Comparison of ENCODE assay signal across 8 mouse cellular contexts in genomic region chr8:121906542-121907512, GRCm38 (mm10). TPM values are rescaled to one million over a fixed set of nuclear protein-coding genes. Genes with fewer than 3 reads are reported as not detected.
DNase-seq lines count a peak whose midpoint lies in the region; ATAC-seq and TF ChIP-seq lines count a peak whose summit lies in the region.

No protein-coding gene starts in this region.

- POLR2A ChIA-PET in Patski (lab: Charles Lee) = interaction anchor here (0.9 to 2.6 kb wide), 6 partner anchors 9 to 56 kb away, joined by 4 to 15 read pairs (median 6); no protein-coding TSS in a partner anchor

- CTCF ChIA-PET in Patski (lab: Charles Lee) = interaction anchor here (1.5 to 6.7 kb wide), 3 partner anchors 14 to 56 kb away, joined by 3 to 51 read pairs (median 38); no protein-coding TSS in a partner anchor

- no peak for TF ChIP-seq POLR2A in heart, adult 2 months (IDR thresholded peaks at IDR 0.05; ENCODE audit: insufficient read depth, low read depth, low read length)

- TF ChIP-seq EP300 in heart, adult 2 months (IDR thresholded peaks at IDR 0.05; ENCODE audit: insufficient read depth, low read depth, low read length) = no peak

- under 1% methylated on average over 66 of the region's 72 CpGs for WGBS in heart, adult 2 months
- WGBS in embryonic facial prominence, embryonic 12.5 days = 1% methylated on average over 61 of the region's 72 CpGs
- WGBS in hindbrain, embryonic 12.5 days = under 1% methylated on average over 67 of the region's 72 CpGs
- WGBS in liver, embryonic 11.5 days = under 1% methylated on average over 72 of the region's 72 CpGs
- WGBS in midbrain, postnatal 0 days = under 1% methylated on average over 69 of the region's 72 CpGs

- H3K9ac ChIP-seq in heart, adult 2 months (ENCODE audit: low read depth, low read length) = peak overlapping the region; percentile 80
- peak overlapping the region; percentile 56 for H3K9ac ChIP-seq in embryonic facial prominence, embryonic 12.5 days
- peak overlapping the region; percentile 70 for H3K9ac ChIP-seq in hindbrain, embryonic 12.5 days
- H3K9ac ChIP-seq in liver, embryonic 11.5 days (ENCODE audit: low read depth, low read length) = peak overlapping the region; percentile 68
- H3K9ac ChIP-seq in midbrain, postnatal 0 days (replicated peaks; ENCODE audit: low read length, poor library complexity, severe bottlenecking) = peak overlapping the region; percentile 80

- peak in 1 of 2 experiments; percentile 33 for DNase-seq in heart, adult 2 months
- DNase-seq in heart, adult 9 months (ENCODE audit: low spot score in 2 of 2) = no peak
- DNase-seq in Patski (ENCODE audit: low read depth, low spot score) = no peak
- peak; percentile 63 for DNase-seq in liver, embryonic 11.5 days (ENCODE audit: low spot score)
- DNase-seq in midbrain, postnatal 0 days (ENCODE audit: low spot score) = peak; percentile 46
- peak; percentile 62 for DNase-seq in testis, postnatal 10 days (ENCODE audit: low spot score)

- intact Hi-C loops in heart, adult 2 months (cut with DNase I) = no loop called here

- H3K9me3 ChIP-seq in embryonic facial prominence, embryonic 12.5 days = no peaks in the 10 kb centered on the region
- H3K9me3 ChIP-seq in hindbrain, embryonic 12.5 days (replicated peaks) = no peaks in the 10 kb centered on the region
- no peaks in the 10 kb centered on the region for H3K9me3 ChIP-seq in liver, embryonic 11.5 days (ENCODE audit: control insufficient read depth, low read length)
- H3K9me3 ChIP-seq in midbrain, postnatal 0 days (ENCODE audit: low read length) = no peaks in the 10 kb centered on the region

- ATAC-seq in Patski = peak; percentile 4
- peak; percentile 36 for ATAC-seq in embryonic facial prominence, embryonic 12.5 days (ENCODE audit: insufficient number of reproducible peaks, insufficient read depth, low FRiP score, low TSS enrichment)
- peak; percentile 70 for ATAC-seq in hindbrain, embryonic 12.5 days (ENCODE audit: low FRiP score)
- ATAC-seq in liver, embryonic 11.5 days (replicated peaks; ENCODE audit: low FRiP score) = peak; percentile 37
- peak; percentile 67 for ATAC-seq in midbrain, postnatal 0 days (ENCODE audit: low FRiP score)

- H3K36me3 ChIP-seq in heart, adult 2 months (ENCODE audit: control insufficient read depth, insufficient read depth, low read length) = no peaks in the 10 kb centered on the region
- no peaks in the 10 kb centered on the region for H3K36me3 ChIP-seq in embryonic facial prominence, embryonic 12.5 days
- no peaks in the 10 kb centered on the region for H3K36me3 ChIP-seq in hindbrain, embryonic 12.5 days
- H3K36me3 ChIP-seq in liver, embryonic 11.5 days (ENCODE audit: control insufficient read depth, insufficient read depth, low read length) = no peaks in the 10 kb centered on the region
- no peaks in the 10 kb centered on the region for H3K36me3 ChIP-seq in midbrain, postnatal 0 days (ENCODE audit: insufficient read depth, low read length)

- peak overlapping the region; percentile 40 for H3K27ac ChIP-seq in heart, adult 2 months
- H3K27ac ChIP-seq in embryonic facial prominence, embryonic 12.5 days = no peak overlapping the region
- H3K27ac ChIP-seq in hindbrain, embryonic 12.5 days = 0 out of 2 replicates have a peak overlapping the region, but pooled peaks have one; percentile 30
- 0 out of 2 replicates have a peak overlapping the region, but pooled peaks have one; percentile 8 for H3K27ac ChIP-seq in liver, embryonic 11.5 days (ENCODE audit: low read depth, low read length)
- peak overlapping the region; percentile 59 for H3K27ac ChIP-seq in midbrain, postnatal 0 days (ENCODE audit: low read depth, low read length)

- no peaks in the 10 kb centered on the region for H3K27me3 ChIP-seq in heart, adult 2 months (ENCODE audit: control insufficient read depth, insufficient read depth, low read length)
- H3K27me3 ChIP-seq in Patski = no peaks in the 10 kb centered on the region
- H3K27me3 ChIP-seq in embryonic facial prominence, embryonic 12.5 days = no peaks in the 10 kb centered on the region
- H3K27me3 ChIP-seq in hindbrain, embryonic 12.5 days = peaks cover 17% of the 10 kb centered on the region
- no peaks in the 10 kb centered on the region for H3K27me3 ChIP-seq in liver, embryonic 11.5 days (replicated peaks; ENCODE audit: control insufficient read depth, insufficient read depth, low read length)
- H3K27me3 ChIP-seq in midbrain, postnatal 0 days (ENCODE audit: insufficient read depth, low read length) = no peaks in the 10 kb centered on the region

- H3K4me3 ChIP-seq in heart, adult 2 months = peak overlapping the region; percentile 89
- peak overlapping the region; percentile 73 for H3K4me3 ChIP-seq in embryonic facial prominence, embryonic 12.5 days
- H3K4me3 ChIP-seq in hindbrain, embryonic 12.5 days = peak overlapping the region; percentile 69
- H3K4me3 ChIP-seq in liver, embryonic 11.5 days (ENCODE audit: low read depth, low read length) = peak overlapping the region; percentile 80
- H3K4me3 ChIP-seq in midbrain, postnatal 0 days (ENCODE audit: low read depth, low read length) = peak overlapping the region; percentile 85

- H3K4me2 ChIP-seq in embryonic facial prominence, embryonic 12.5 days (replicated peaks) = peak overlapping the region; percentile 95
- H3K4me2 ChIP-seq in hindbrain, embryonic 12.5 days (replicated peaks) = peak overlapping the region; percentile 98
- H3K4me2 ChIP-seq in liver, embryonic 11.5 days = peak overlapping the region; percentile 81
- peak overlapping the region; percentile 93 for H3K4me2 ChIP-seq in midbrain, postnatal 0 days (ENCODE audit: low read depth, low read length, poor library complexity, severe bottlenecking)

- TF ChIP-seq CTCF in heart, adult 2 months (IDR thresholded peaks at IDR 0.05) = no peak
- TF ChIP-seq CTCF in Patski (IDR thresholded peaks at IDR 0.05) = no peak
- no peak for TF ChIP-seq CTCF in midbrain, postnatal 0 days (IDR thresholded peaks at IDR 0.05)

- H3K4me1 ChIP-seq in heart, adult 2 months (ENCODE audit: control insufficient read depth, insufficient read depth, low read length) = peaks cover 4% of the 10 kb centered on the region
- peaks cover 23% of the 10 kb centered on the region for H3K4me1 ChIP-seq in embryonic facial prominence, embryonic 12.5 days
- peaks cover 25% of the 10 kb centered on the region for H3K4me1 ChIP-seq in hindbrain, embryonic 12.5 days
- peaks cover 57% of the 10 kb centered on the region for H3K4me1 ChIP-seq in liver, embryonic 11.5 days (replicated peaks; ENCODE audit: control insufficient read depth, insufficient read depth, low read length)
- H3K4me1 ChIP-seq in midbrain, postnatal 0 days (ENCODE audit: insufficient read depth, low read length) = peaks cover 5% of the 10 kb centered on the region; the same call in 1 of the 2 replicates

- H3K79me2 ChIP-seq in heart, adult 2 months (replicated peaks; ENCODE audit: control insufficient read depth, insufficient read depth, low read length) = no peaks in the 10 kb centered on the region

- in situ Hi-C loops in Patski (cut with MboI; ENCODE audit: low pct_unique_long_range_greater_than_20kb) = loop anchor here (5.0 kb wide), 1 partner anchor 55 kb away; no protein-coding TSS in a partner anchor

RNA-seq across cellular contexts. Expression of gene Slc7a5, which starts 0.7 kb away (rescaled TPM):
- total RNA-seq in heart, adult 2 months (2021) = 1 to 10 TPM; 3.1 to 4.6 TPM
- polyA plus RNA-seq in heart, adult 2 months (2012; rRNA removed) = 5.0 and 5.2 TPM in 2 replicates
- polyA plus RNA-seq in Patski (2021) = 164 TPM
- polyA plus RNA-seq in embryonic facial prominence, embryonic 12.5 days (2016; fragmentation: Nextera tagmentation; extraction: Ambion mirVana) = 17.4 and 17.5 TPM in 2 replicates
- polyA plus RNA-seq in hindbrain, embryonic 12.5 days (2016; fragmentation: Nextera tagmentation; extraction: Ambion mirVana) = 29.4 and 33.2 TPM in 2 replicates
- 58.2 and 61.5 TPM in 2 replicates for polyA plus RNA-seq in liver, embryonic 11.5 days (2014; fragmentation: Nextera tagmentation; extraction: Ambion mirVana)
- total RNA-seq in midbrain, postnatal 0 days (2014; rRNA removed) = 111 and 115 TPM in 2 replicates
- 64.5 and 65.2 TPM in 2 replicates for polyA plus RNA-seq in midbrain, postnatal 0 days (2015; fragmentation: Nextera tagmentation; extraction: Ambion mirVana)

RNA-seq across cellular contexts. Expression of gene Car5a, which starts 37.9 kb away (rescaled TPM):
- not detected for total RNA-seq in heart, adult 2 months (2021)
- polyA plus RNA-seq in heart, adult 2 months (2012; rRNA removed) = not detected in 2 replicates
- not detected for polyA plus RNA-seq in Patski (2021)
- not detected in 2 replicates for polyA plus RNA-seq in embryonic facial prominence, embryonic 12.5 days (2016; fragmentation: Nextera tagmentation; extraction: Ambion mirVana)
- polyA plus RNA-seq in hindbrain, embryonic 12.5 days (2016; fragmentation: Nextera tagmentation; extraction: Ambion mirVana) = 0.18 TPM in 1 of 2 replicates, not detected in the other
- 0.55 and 0.66 TPM in 2 replicates for polyA plus RNA-seq in liver, embryonic 11.5 days (2014; fragmentation: Nextera tagmentation; extraction: Ambion mirVana)
- total RNA-seq in midbrain, postnatal 0 days (2014; rRNA removed) = 0.19 TPM in 1 of 2 replicates, not detected in the other
- 0.17 and 0.22 TPM in 2 replicates for polyA plus RNA-seq in midbrain, postnatal 0 days (2015; fragmentation: Nextera tagmentation; extraction: Ambion mirVana)

RNA-seq across cellular contexts. Expression of gene Banp, which starts 42.7 kb away (rescaled TPM):
- total RNA-seq in heart, adult 2 months (2021) = 10 to 100 TPM; 13.1 to 26.9 TPM
- 17.9 and 32.1 TPM in 2 replicates for polyA plus RNA-seq in heart, adult 2 months (2012; rRNA removed)
- polyA plus RNA-seq in Patski (2021) = 45.2 TPM
- polyA plus RNA-seq in embryonic facial prominence, embryonic 12.5 days (2016; fragmentation: Nextera tagmentation; extraction: Ambion mirVana) = 46.0 and 55.6 TPM in 2 replicates
- polyA plus RNA-seq in hindbrain, embryonic 12.5 days (2016; fragmentation: Nextera tagmentation; extraction: Ambion mirVana) = 48.3 and 57.3 TPM in 2 replicates
- 40.2 and 47.4 TPM in 2 replicates for polyA plus RNA-seq in liver, embryonic 11.5 days (2014; fragmentation: Nextera tagmentation; extraction: Ambion mirVana)
- total RNA-seq in midbrain, postnatal 0 days (2014; rRNA removed) = 37.1 and 51.6 TPM in 2 replicates
- 22.4 and 24.8 TPM in 2 replicates for polyA plus RNA-seq in midbrain, postnatal 0 days (2015; fragmentation: Nextera tagmentation; extraction: Ambion mirVana)

Comparison
In these comparisons a context has a peak if more than half of its experiments do, and no peak if none do; other contexts are left out.
1. DNase-seq: peak in liver, embryonic 11.5 days (single experiment), midbrain, postnatal 0 days (single experiment) and testis, postnatal 10 days (single experiment); none in heart, adult 9 months (0 of 2) and Patski (single experiment).
2. ATAC-seq: peak in every context shown above with its lines; median percentile 70 in hindbrain, embryonic 12.5 days; 67 in midbrain, postnatal 0 days; 37 in liver, embryonic 11.5 days; 36 in embryonic facial prominence, embryonic 12.5 days; 4 in Patski.
3. Peak in every context shown above with its lines, with median percentiles within 50 percentile points of each other: H3K4me3 ChIP-seq, H3K9ac ChIP-seq and H3K4me2 ChIP-seq.